Mouse (Mus musculus) heart, embryonic 11.5 days (tissue): ENCODE measurements around the gene Gpsm3. TPM values are rescaled to one million over a fixed set of nuclear protein-coding genes. Genes with fewer than 3 reads are reported as not detected.

ENCODE experiments used
- ATAC-seq: fragments of 200-750 bp; cut with Nextera tagmentation; replicated peaks from 2 replicates; pipeline ENCODE4 v1.8.0; 2017; ENCODE audit warnings: moderate library complexity; ENCODE audit not compliant: insufficient number of reproducible peaks, low FRiP score, low TSS enrichment
- H3K27ac ChIP-seq: fragments of 300-500 bp; sonication (generic); 2 replicates; pipeline ENCODE4 v1.5.1; 2014; ENCODE audit warnings: mild to moderate bottlenecking, low read depth, low read length
- H3K27me3 ChIP-seq: fragments of 300-500 bp; sonication (generic); 2 replicates; pipeline ENCODE4 v1.6.1; 2014; ENCODE audit warnings: mild to moderate bottlenecking, low read length, mixed read lengths; ENCODE audit not compliant: control insufficient read depth, insufficient read depth
- H3K36me3 ChIP-seq: fragments of 300-500 bp; sonication (generic); 2 replicates; pipeline ENCODE4 v1.6.1; 2014; ENCODE audit warnings: mild to moderate bottlenecking, low read length, moderate library complexity, mixed read lengths; ENCODE audit not compliant: control insufficient read depth, insufficient read depth
- H3K4me1 ChIP-seq: fragments of 300-500 bp; sonication (generic); 2 replicates; pipeline ENCODE4 v1.6.1; 2014; ENCODE audit warnings: low read length; ENCODE audit not compliant: control insufficient read depth, insufficient read depth
- H3K4me2 ChIP-seq: fragments of 300-500 bp; sonication (generic); 2 replicates; pipeline ENCODE4 v1.6.1; 2014; ENCODE audit warnings: mild to moderate bottlenecking, moderate library complexity
- H3K4me3 ChIP-seq: fragments of 300-500 bp; sonication (generic); 2 replicates; pipeline ENCODE4 v1.5.1; 2014; ENCODE audit warnings: low read depth, low read length
- H3K9ac ChIP-seq: fragments of 300-500 bp; sonication (generic); 2 replicates; pipeline ENCODE4 v1.6.1; 2014; ENCODE audit warnings: mild to moderate bottlenecking, low read depth, low read length, moderate library complexity
- H3K9me3 ChIP-seq: fragments of 300-500 bp; sonication (generic); replicated peaks from 2 replicates; pipeline ENCODE4 v1.6.1; 2016; ENCODE audit warnings: low read length; ENCODE audit not compliant: control insufficient read depth
- WGBS: fragments of 180-500 bp; shearing (Covaris S2); extraction: QIAGEN DNeasy Blood & Tissue Kit; methylation state at CpG from one replicate; pipeline ENCODE4 v1.1.7; 2014; ENCODE audit not compliant: insufficient replicate concordance; 5-methylcytosine and 5-hydroxymethylcytosine counted together
- polyA plus RNA-seq: library from polyadenylated mRNA; unstranded; fragments of >200 nt; fragmentation: Nextera tagmentation; extraction: Ambion mirVana; gene quantifications from 2 replicates; pipeline ENCODE4 v1.2.1, GENCODE M21; 2014

Gene Gpsm3
- polyA plus RNA-seq, 1 experiment from 2014 or later, result 10.3 TPM

GRCm38 (mm10) chr17:34568421-34568820, 21.2 kb upstream of the Gpsm3 start:
- WGBS, result 73% methylated on average over 13 of the region's 13 CpGs
- peaks cover 9% of the 10 kb centered on the region; the same call in 1 of the 2 replicates for H3K27me3 ChIP-seq
- no peak for ATAC-seq

GRCm38 (mm10) chr17:34569919-34570318, 19.7 kb upstream of the Gpsm3 start:
- no peaks in the 10 kb centered on the region for H3K4me1 ChIP-seq
- no peaks in the 10 kb centered on the region for H3K36me3 ChIP-seq
- no peak overlapping the region for H3K27ac ChIP-seq
- 0 out of 2 replicates have a peak, but pooled peaks cover 2% of the 10 kb centered on the region for H3K9me3 ChIP-seq
- no peak overlapping the region for H3K4me2 ChIP-seq
- ATAC-seq, result no peak
- H3K27me3 ChIP-seq, result peaks cover 11% of the 10 kb centered on the region; the same call in 1 of the 2 replicates
- H3K4me3 ChIP-seq, result no peak overlapping the region
- 69% methylated on average over 4 of the region's 4 CpGs for WGBS
- H3K9ac ChIP-seq, result no peak overlapping the region

More at GRCm38 (mm10) chr17:34568421-34568820, 21.2 kb upstream of the Gpsm3 start:
- Histone ChIP-seq H3K36me3 (no peaks in the 10 kb centered on the region), H3K4me2 (no peak overlapping the region), H3K4me3 (no peak overlapping the region), H3K27ac (no peak overlapping the region), H3K9ac (no peak overlapping the region), H3K9me3 (0 out of 2 replicates have a peak, but pooled peaks cover 2% of the 10 kb centered on the region), H3K4me1 (peaks cover 7% of the 10 kb centered on the region; the same call in 1 of the 2 replicates)

GRCm38 (mm10) chr17:34571875-34572274, 17.7 kb upstream of the Gpsm3 start:
- ATAC-seq, result no peak
- Histone ChIP-seq H3K9ac (no peak overlapping the region), H3K27me3 (peaks cover 11% of the 10 kb centered on the region; the same call in 1 of the 2 replicates), H3K4me3 (no peak overlapping the region), H3K36me3 (no peaks in the 10 kb centered on the region), H3K4me1 (no peaks in the 10 kb centered on the region), H3K27ac (no peak overlapping the region), H3K9me3 (0 out of 2 replicates have a peak, but pooled peaks cover 2% of the 10 kb centered on the region), H3K4me2 (no peak overlapping the region)
- WGBS, result 16% methylated on average over 5 of the region's 5 CpGs

GRCm38 (mm10) chr17:34572361-34572760, 17.2 kb upstream of the Gpsm3 start:
- ATAC-seq, result no peak
- no peaks in the 10 kb centered on the region for H3K4me1 ChIP-seq
- no peak overlapping the region for H3K4me2 ChIP-seq
- no peaks in the 10 kb centered on the region for H3K36me3 ChIP-seq
- H3K27ac ChIP-seq, result no peak overlapping the region
- no peak overlapping the region for H3K9ac ChIP-seq
- H3K9me3 ChIP-seq, result 0 out of 2 replicates have a peak, but pooled peaks cover 2% of the 10 kb centered on the region
- H3K4me3 ChIP-seq, result no peak overlapping the region
- 13% methylated on average over 15 of the region's 15 CpGs for WGBS
- H3K27me3 ChIP-seq, result peaks cover 6% of the 10 kb centered on the region; the same call in 1 of the 2 replicates

- Histone ChIP-seq H3K4me2 (no peak overlapping the region), H3K4me3 (no peak overlapping the region), H3K36me3 (no peaks in the 10 kb centered on the region), H3K27me3 (peaks cover 2% of the 10 kb centered on the region; the same call in 1 of the 2 replicates), H3K9me3 (0 out of 2 replicates have a peak, but pooled peaks cover 2% of the 10 kb centered on the region), H3K27ac (no peak overlapping the region), H3K4me1 (no peaks in the 10 kb centered on the region), H3K9ac (no peak overlapping the region)
- 70% methylated on average over 5 of the region's 5 CpGs for WGBS
- ATAC-seq, result no peak
Observed at GRCm38 (mm10) chr17:34576577-34576976, 13.0 kb upstream of the Gpsm3 start.

GRCm38 (mm10) chr17:34578070-34578469, 11.5 kb upstream of the Gpsm3 start:
- Histone ChIP-seq H3K4me3 (no peak overlapping the region), H3K27me3 (0 out of 2 replicates have a peak, but pooled peaks cover 2% of the 10 kb centered on the region), H3K27ac (no peak overlapping the region), H3K36me3 (no peaks in the 10 kb centered on the region), H3K9me3 (no peaks in the 10 kb centered on the region), H3K4me2 (no peak overlapping the region), H3K9ac (no peak overlapping the region), H3K4me1 (no peaks in the 10 kb centered on the region)
- WGBS, result 81% methylated on average over 3 of the region's 3 CpGs
- ATAC-seq, result no peak

- Histone ChIP-seq H3K9ac (no peak overlapping the region), H3K9me3 (no peaks in the 10 kb centered on the region), H3K4me1 (peaks cover 7% of the 10 kb centered on the region; the same call in 1 of the 2 replicates), H3K4me3 (no peak overlapping the region), H3K27ac (no peak overlapping the region), H3K27me3 (no peaks in the 10 kb centered on the region), H3K36me3 (no peaks in the 10 kb centered on the region), H3K4me2 (no peak overlapping the region)
- 80% methylated on average over 12 of the region's 12 CpGs for WGBS
- no peak for ATAC-seq
Observed at GRCm38 (mm10) chr17:34582528-34582927, 7.1 kb upstream of the Gpsm3 start.

GRCm38 (mm10) chr17:34583397-34583796, 6.2 kb upstream of the Gpsm3 start:
- Histone ChIP-seq H3K9me3 (no peaks in the 10 kb centered on the region), H3K4me3 (no peak overlapping the region), H3K36me3 (no peaks in the 10 kb centered on the region), H3K4me1 (peaks cover 13% of the 10 kb centered on the region; the same call in 1 of the 2 replicates), H3K4me2 (no peak overlapping the region), H3K27ac (no peak overlapping the region), H3K27me3 (no peaks in the 10 kb centered on the region), H3K9ac (no peak overlapping the region)
- no peak for ATAC-seq
- 61% methylated on average over 7 of the region's 7 CpGs for WGBS

GRCm38 (mm10) chr17:34583819-34584218, 5.8 kb upstream of the Gpsm3 start:
- H3K27ac ChIP-seq, result no peak overlapping the region
- WGBS, result 83% methylated on average over 8 of the region's 8 CpGs
- no peak for ATAC-seq
- H3K4me3 ChIP-seq, result no peak overlapping the region
- H3K27me3 ChIP-seq, result no peaks in the 10 kb centered on the region
- no peaks in the 10 kb centered on the region for H3K9me3 ChIP-seq
- no peak overlapping the region for H3K4me2 ChIP-seq
- H3K9ac ChIP-seq, result no peak overlapping the region
- H3K36me3 ChIP-seq, result no peaks in the 10 kb centered on the region
- H3K4me1 ChIP-seq, result peaks cover 14% of the 10 kb centered on the region; the same call in 1 of the 2 replicates
